Mouse (Mus musculus): ENCODE results near the gene Acta1.

The Acta1 gene

GRCm38 (mm10) chr8:123844341-123844740, 50.2 kb downstream of the Acta1 start:
- no peak for DNase-seq (ENCODE audit: low spot score in 2 of 2)

- no peak for DNase-seq (ENCODE audit: low spot score in 2 of 2)
These were observed 52.5 kb downstream of the Acta1 start for GRCm38 (mm10) chr8:123842086-123842485.

Measured in spleen, postnatal 14 days (tissue).